Mouse (Mus musculus) CH12.LX (cell line): ENCODE results near the gene Tas2r135. TPM values are rescaled to one million over a fixed set of nuclear protein-coding genes. Genes with fewer than 3 reads are reported as not detected.

Experiments
- DNase-seq: peaks from one replicate; pipeline ENCODE4 v3.0.0-alpha.2; 2013; ENCODE audit errors: extremely low read depth
- H3K27ac ChIP-seq: 2 replicates; pipeline ENCODE4 v1.5.1; 2012; ENCODE audit warnings: low read depth, mild to moderate bottlenecking, control low read depth, moderate library complexity; ENCODE audit not compliant: insufficient read depth
- H3K27me3 ChIP-seq: replicated peaks from 2 replicates; pipeline ENCODE3; 2012; ENCODE audit warnings: inconsistent platforms
- H3K36me3 ChIP-seq, 2 experiments: replicated peaks in 1 of 2; 2 replicates each; pipeline versions ENCODE3 to v1.6.1; 2012; ENCODE audit warnings: inconsistent platforms in 1 of 2, low read length in 1 of 2, mild to moderate bottlenecking in 1 of 2, mixed read lengths in 1 of 2, moderate library complexity in 1 of 2; ENCODE audit not compliant: control insufficient read depth in 1 of 2, insufficient read depth in 1 of 2
- H3K4me1 ChIP-seq, 2 experiments: 2 replicates each; pipeline ENCODE4 v1.6.1; 2012; ENCODE audit warnings: inconsistent platforms in 1 of 2, moderate library complexity in 1 of 2; ENCODE audit not compliant: insufficient read depth in 2 of 2, control insufficient read depth in 1 of 2
- H3K4me2 ChIP-seq: 2 replicates; pipeline ENCODE4 v1.6.1; 2012; ENCODE audit warnings: low read depth, mild to moderate bottlenecking, control low read depth; ENCODE audit not compliant: poor library complexity, insufficient read depth, severe bottlenecking
- H3K4me3 ChIP-seq, 3 experiments: fragments of 150-350 bp in 1 of 3; sonication (generic) in 1 of 3; replicated peaks in 1 of 3; 2 replicates each; pipeline versions ENCODE3 to v1.5.1; 2011 to 2012; ENCODE audit warnings: low read depth in 2 of 3, low read length in 2 of 3, mild to moderate bottlenecking in 2 of 3, moderate library complexity in 2 of 3, control low read depth in 1 of 3, improper control_type of control experiment in 1 of 3, inconsistent platforms in 1 of 3, mixed read lengths in 1 of 3; ENCODE audit not compliant: poor library complexity in 1 of 3
- H3K79me2 ChIP-seq: replicated peaks from 2 replicates; pipeline ENCODE4 v1.6.1; 2012; ENCODE audit warnings: mild to moderate bottlenecking, moderate library complexity; ENCODE audit not compliant: control insufficient read depth, poor library complexity, insufficient read depth, severe bottlenecking; ENCODE audit errors: extremely low read depth
- H3K9ac ChIP-seq: 2 replicates; pipeline ENCODE4 v1.6.1; 2012; ENCODE audit warnings: low read depth, mild to moderate bottlenecking, control low read depth, moderate library complexity; ENCODE audit not compliant: insufficient read depth
- H3K9me3 ChIP-seq: replicated peaks from 2 replicates; pipeline ENCODE3; 2012; ENCODE audit warnings: low read length, inconsistent platforms, mixed read lengths
- E2F4 ChIP-seq: IDR thresholded peaks from 2 replicates; pipeline ENCODE4 v1.6.1; 2011; ENCODE audit warnings: low read depth, low read length, improper control_type of control experiment; ENCODE audit not compliant: insufficient replicate concordance
- EP300 ChIP-seq: IDR thresholded peaks from 2 replicates; pipeline ENCODE4 v1.6.1; 2011; ENCODE audit warnings: low read length, improper control_type of control experiment
- ETS1 ChIP-seq: conservative IDR thresholded peaks from 2 replicates; pipeline ENCODE4 v1.6.1; 2012; ENCODE audit warnings: low read depth, mild to moderate bottlenecking, inconsistent platforms, low read length, improper control_type of control experiment, moderate library complexity
- GABPA ChIP-seq: IDR thresholded peaks from 2 replicates; pipeline ENCODE4 v1.6.1; 2012; ENCODE audit warnings: low read depth, low read length, improper control_type of control experiment, inconsistent platforms; ENCODE audit not compliant: insufficient replicate concordance
- IRF4 ChIP-seq: IDR thresholded peaks from 2 replicates; pipeline ENCODE4 v1.6.1; 2014; ENCODE audit warnings: low read depth, mild to moderate bottlenecking, inconsistent platforms, low read length, improper control_type of control experiment
- JUN ChIP-seq: IDR thresholded peaks from 2 replicates; pipeline ENCODE4 v1.6.1; 2011; ENCODE audit warnings: low read depth, mild to moderate bottlenecking, low read length, improper control_type of control experiment, moderate library complexity; ENCODE audit not compliant: insufficient read depth
- JUND ChIP-seq: conservative IDR thresholded peaks from 2 replicates; pipeline ENCODE4 v1.6.1; 2011; ENCODE audit warnings: low read depth, low read length, improper control_type of control experiment
- KAT2A ChIP-seq: IDR thresholded peaks from 2 replicates; pipeline ENCODE4 v1.6.1; 2012; ENCODE audit warnings: low read length, improper control_type of control experiment, inconsistent platforms; ENCODE audit not compliant: insufficient replicate concordance
- MAFK ChIP-seq: IDR thresholded peaks from 2 replicates; pipeline ENCODE4 v1.6.1; 2011; ENCODE audit warnings: low read length, improper control_type of control experiment; ENCODE audit not compliant: insufficient replicate concordance
- MXI1 ChIP-seq: IDR thresholded peaks from 2 replicates; pipeline ENCODE4 v1.6.1; 2011; ENCODE audit warnings: mild to moderate bottlenecking, low read depth, low read length, improper control_type of control experiment
- NRF1 ChIP-seq: IDR thresholded peaks from 2 replicates; pipeline ENCODE4 v1.6.1; 2014; ENCODE audit warnings: low read depth, mild to moderate bottlenecking, inconsistent platforms, low read length, improper control_type of control experiment, moderate library complexity
- PAX5 ChIP-seq: IDR thresholded peaks from 2 replicates; pipeline ENCODE4 v1.6.1; 2012; ENCODE audit warnings: low read length, inconsistent platforms, mixed read lengths
- POLR2AphosphoS2 ChIP-seq: IDR thresholded peaks from 2 replicates; pipeline ENCODE4 v1.6.1; 2011; ENCODE audit warnings: low read depth, low read length, improper control_type of control experiment
- RCOR1 ChIP-seq: conservative IDR thresholded peaks from 2 replicates; pipeline ENCODE4 v1.6.1; 2012; ENCODE audit warnings: low read depth, mild to moderate bottlenecking, inconsistent platforms, low read length, improper control_type of control experiment
- SIN3A ChIP-seq: IDR thresholded peaks from 2 replicates; pipeline ENCODE4 v1.6.1; 2012; ENCODE audit warnings: low read length, improper control_type of control experiment, inconsistent platforms
- SMC3 ChIP-seq: IDR thresholded peaks from 2 replicates; pipeline ENCODE4 v1.6.1; 2011; ENCODE audit warnings: low read depth, low read length, improper control_type of control experiment
- TCF12 ChIP-seq: IDR thresholded peaks from 2 replicates; pipeline ENCODE4 v1.6.1; 2014; ENCODE audit warnings: low read depth, mild to moderate bottlenecking, inconsistent platforms, low read length, improper control_type of control experiment
- UBTF ChIP-seq: IDR thresholded peaks from 2 replicates; pipeline ENCODE4 v1.6.1; 2012; ENCODE audit warnings: low read depth, mild to moderate bottlenecking, inconsistent platforms, low read length, improper control_type of control experiment, moderate library complexity
- ZC3H11A ChIP-seq: IDR thresholded peaks from 2 replicates; pipeline ENCODE4 v1.6.1; 2012; ENCODE audit warnings: low read depth, mild to moderate bottlenecking, inconsistent platforms, low read length, improper control_type of control experiment
- dilution Hi-C: fragments of 300-500 bp; cut with MboI; formaldehyde crosslinking; loops from 2 replicates; pipeline ENCODE4 v1.14.3; 2020; ENCODE audit warnings: low sequenced_read_pairs; ENCODE audit not compliant: extremely low pct_unique_long_range_greater_than_20kb, extremely low pct_ligation_motif_present
- in situ Hi-C: fragments of 300-500 bp; cut with MboI; formaldehyde crosslinking; loops from 3 replicates; pipeline ENCODE4 v1.14.3; 2019; ENCODE audit warnings: low sequenced_read_pairs, low pct_ligation_motif_present, low pct_unique_long_range_greater_than_20kb, mixed read lengths
- polyA plus RNA-seq: library from polyadenylated mRNA; unstranded; fragments of >175 nt; gene quantifications from 2 replicates; pipeline ENCODE4 v1.2.1, GENCODE M21; 2012; ENCODE audit warnings: low read depth; ENCODE audit not compliant: insufficient read length
- total RNA-seq, 2 experiments: library from RNA; depleted of rRNA; stranded (reverse); fragments of 300-350 nt in 1 of 2; fragments of >200 nt in 1 of 2; gene quantifications; 2 replicates each; pipeline ENCODE4 v1.2.3; 2012 to 2014

Tas2r135 gene
- total and polyA plus RNA-seq, 3 experiments: not detected

- TF ChIP-seq MXI1: 0 out of 2 replicates have a peak, but pooled peaks have one; percentile 27
- TF ChIP-seq SIN3A: no peak
- TF ChIP-seq JUND: no peak
- Histone ChIP-seq H3K36me3 (no peaks in the 10 kb centered on the region), H3K9me3 (no peaks in the 10 kb centered on the region), H3K79me2 (no peaks in the 10 kb centered on the region), H3K27ac (no peak overlapping the region), H3K9ac (no peak overlapping the region), H3K27me3 (no peaks in the 10 kb centered on the region), H3K4me2 (no peak overlapping the region), H3K4me3 (no peak overlapping the region), H3K4me1 (peaks cover 8 to 46% of the 10 kb centered on the region in 2 experiments)
- in situ Hi-C loops (no loop called here), dilution Hi-C loops (no loop called here)
- DNase-seq: no peak
Measured at GRCm38 (mm10) chr6:42395960-42396809, 9.0 kb upstream of the Tas2r135 start.

DNA sequence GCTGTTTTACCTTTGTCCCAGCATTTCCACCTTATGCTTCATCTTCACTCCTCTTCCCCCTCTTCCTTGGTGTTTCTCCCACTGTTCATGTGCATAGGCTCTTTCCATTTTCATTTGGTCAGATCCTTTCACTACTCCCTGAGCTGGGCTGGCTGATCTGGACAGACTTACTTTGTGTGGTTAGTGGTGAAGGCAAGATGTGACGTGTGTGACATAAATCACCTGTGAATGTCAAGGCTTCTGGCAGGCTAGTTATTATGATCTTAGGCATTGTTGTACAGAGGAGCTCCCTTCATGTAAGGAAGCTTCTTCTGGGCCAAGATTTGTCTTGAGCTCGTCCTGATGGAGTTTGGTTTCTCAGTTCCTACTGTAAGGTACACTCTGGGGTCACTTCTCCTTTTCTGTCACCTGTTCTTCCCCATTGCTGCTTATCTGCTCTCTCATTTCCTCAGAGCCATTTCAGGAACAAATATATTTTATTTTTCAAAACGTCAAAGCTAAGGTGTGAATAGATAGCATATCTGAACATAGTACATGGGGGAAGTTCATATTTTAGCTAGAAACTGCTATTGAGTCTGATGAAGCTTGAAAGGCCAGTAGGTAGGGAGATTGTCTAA, 8.1 kb upstream of the Tas2r135 start:
- in situ Hi-C loops: no loop called here

DNA sequence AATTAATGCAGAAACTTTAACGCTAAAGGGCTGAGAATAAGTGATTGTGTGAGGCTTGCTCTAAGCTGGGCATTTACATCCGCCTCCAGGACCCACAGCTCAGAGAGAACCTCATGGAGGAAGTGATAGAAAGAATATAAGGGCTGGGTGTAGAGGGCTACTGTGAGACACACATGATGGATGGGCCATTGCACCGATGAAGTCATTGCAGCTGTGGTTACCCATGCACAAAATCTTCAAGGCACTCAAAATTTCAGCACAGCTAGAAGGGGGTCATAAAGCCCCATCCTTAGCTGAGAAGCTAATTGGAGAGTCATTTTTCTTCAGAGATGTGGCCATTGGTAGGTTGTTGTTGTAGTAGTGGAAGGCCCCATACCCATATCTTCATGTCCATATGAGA, 6.9 kb upstream of the Tas2r135 start:
- H3K27ac ChIP-seq: no peak overlapping the region
- H3K36me3 ChIP-seq: no peaks in the 10 kb centered on the region
- H3K9ac ChIP-seq: no peak overlapping the region
- in situ Hi-C loops: no loop called here
- H3K4me3 ChIP-seq: no peak overlapping the region
- H3K79me2 ChIP-seq: no peaks in the 10 kb centered on the region
- TF ChIP-seq KAT2A (no peak), JUN (peak; percentile 40; the same call in 1 of the 2 replicates), ETS1 (peak; percentile 25; the same call in 1 of the 2 replicates), E2F4 (no peak), SMC3 (no peak), PAX5 (no peak), GABPA (no peak), EP300 (no peak), UBTF (no peak)
- TF ChIP-seq, all 38 proteins: peak for 2
- H3K4me1 ChIP-seq: peaks cover 8 to 40% of the 10 kb centered on the region in 2 experiments
- dilution Hi-C loops: no loop called here
- H3K9me3 ChIP-seq: no peaks in the 10 kb centered on the region
- peak; percentile 48 for DNase-seq
- H3K4me2 ChIP-seq: no peak overlapping the region
- no peaks in the 10 kb centered on the region for H3K27me3 ChIP-seq

More for the DNA sequence above, 8.1 kb upstream of the Tas2r135 start:
- no peak overlapping the region for H3K9ac ChIP-seq
- H3K36me3 ChIP-seq: no peaks in the 10 kb centered on the region
- TF ChIP-seq ZC3H11A (no peak), JUND (no peak), RCOR1 (peak; percentile 66; the same call in 1 of the 2 replicates), POLR2AphosphoS2 (no peak), TCF12 (0 out of 2 replicates have a peak, but pooled peaks have one; percentile 47), NRF1 (no peak), IRF4 (peak; percentile 81), EP300 (peak; percentile 98), MXI1 (no peak), MAFK (no peak), ETS1 (no peak)
- dilution Hi-C loops: no loop called here
- peak; percentile 43 for DNase-seq
- H3K4me1 ChIP-seq: peaks cover 8 to 40% of the 10 kb centered on the region in 2 experiments
- H3K27ac ChIP-seq: no peak overlapping the region
- H3K4me2 ChIP-seq: no peak overlapping the region
- no peaks in the 10 kb centered on the region for H3K79me2 ChIP-seq
- H3K9me3 ChIP-seq: no peaks in the 10 kb centered on the region
- H3K27me3 ChIP-seq: no peaks in the 10 kb centered on the region
- H3K4me3 ChIP-seq: no peak overlapping the region
